Mouse (Mus musculus): ENCODE measurements at regions not wholly inside any gene's neighbourhood (a gene's known extent, or its start where the extent isn't known, plus 50 kb on each side); places are given as distances from the start of the nearest gene placed in this dataset.

DNA sequence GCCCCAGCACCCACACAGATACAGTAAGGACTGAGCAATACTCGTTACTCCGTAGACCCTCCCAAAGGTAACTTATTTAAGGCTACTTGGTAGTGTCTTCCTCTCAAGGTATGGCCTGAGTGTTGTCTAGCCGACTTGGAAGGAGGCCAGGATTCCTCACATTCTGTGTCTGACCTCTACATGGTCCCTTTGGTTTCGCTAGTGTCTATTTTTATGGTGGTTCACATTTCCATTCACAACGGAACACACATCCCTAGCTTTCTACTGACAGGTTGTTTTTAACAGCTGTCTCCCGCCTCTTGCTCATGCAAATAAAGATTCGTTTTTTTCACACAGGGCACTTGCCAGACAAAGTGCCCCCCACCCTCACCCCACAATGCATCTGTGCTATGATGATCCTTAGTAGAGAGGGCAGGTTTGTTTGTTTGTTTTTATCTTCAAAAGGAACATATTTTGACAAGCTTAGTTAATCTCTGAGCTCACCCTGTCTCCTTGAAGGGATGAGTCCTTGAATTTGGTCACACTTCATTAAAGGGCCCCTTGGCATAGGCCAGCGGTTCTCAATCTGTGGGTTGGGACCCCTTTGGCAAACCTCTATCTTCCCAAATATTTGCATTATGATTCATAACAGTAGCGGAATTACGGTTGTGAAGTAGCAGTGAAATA is 52.7 kb downstream of the Phlda1 start:
- H3K4me3 ChIP-seq (ENCODE audit: low read depth, low read length) = no peak overlapping the region
- TF ChIP-seq CTCF (IDR thresholded peaks at IDR 0.05; ENCODE audit: low read depth) = no peak
- ATAC-seq = no peak
- H3K4me2 ChIP-seq (replicated peaks; ENCODE audit: low read depth) = peak overlapping the region; percentile 2; the same call in 1 of the 2 replicates
- peaks cover 8% of the 10 kb centered on the region for H3K4me1 ChIP-seq (replicated peaks; ENCODE audit: control insufficient read depth, insufficient read depth, low read length)
- no peaks in the 10 kb centered on the region for H3K27me3 ChIP-seq (replicated peaks; ENCODE audit: control insufficient read depth, insufficient read depth, low read length)
- no peak overlapping the region for H3K27ac ChIP-seq (ENCODE audit: low read depth, low read length)
- no peaks in the 10 kb centered on the region for H3K36me3 ChIP-seq (ENCODE audit: control insufficient read depth, insufficient read depth)
- H3K9me3 ChIP-seq (ENCODE audit: control insufficient read depth) = no peaks in the 10 kb centered on the region
- no peak overlapping the region for H3K9ac ChIP-seq (ENCODE audit: low read depth, low read length)
- WGBS = 25% methylated on average over 10 of the region's 10 CpGs

DNA sequence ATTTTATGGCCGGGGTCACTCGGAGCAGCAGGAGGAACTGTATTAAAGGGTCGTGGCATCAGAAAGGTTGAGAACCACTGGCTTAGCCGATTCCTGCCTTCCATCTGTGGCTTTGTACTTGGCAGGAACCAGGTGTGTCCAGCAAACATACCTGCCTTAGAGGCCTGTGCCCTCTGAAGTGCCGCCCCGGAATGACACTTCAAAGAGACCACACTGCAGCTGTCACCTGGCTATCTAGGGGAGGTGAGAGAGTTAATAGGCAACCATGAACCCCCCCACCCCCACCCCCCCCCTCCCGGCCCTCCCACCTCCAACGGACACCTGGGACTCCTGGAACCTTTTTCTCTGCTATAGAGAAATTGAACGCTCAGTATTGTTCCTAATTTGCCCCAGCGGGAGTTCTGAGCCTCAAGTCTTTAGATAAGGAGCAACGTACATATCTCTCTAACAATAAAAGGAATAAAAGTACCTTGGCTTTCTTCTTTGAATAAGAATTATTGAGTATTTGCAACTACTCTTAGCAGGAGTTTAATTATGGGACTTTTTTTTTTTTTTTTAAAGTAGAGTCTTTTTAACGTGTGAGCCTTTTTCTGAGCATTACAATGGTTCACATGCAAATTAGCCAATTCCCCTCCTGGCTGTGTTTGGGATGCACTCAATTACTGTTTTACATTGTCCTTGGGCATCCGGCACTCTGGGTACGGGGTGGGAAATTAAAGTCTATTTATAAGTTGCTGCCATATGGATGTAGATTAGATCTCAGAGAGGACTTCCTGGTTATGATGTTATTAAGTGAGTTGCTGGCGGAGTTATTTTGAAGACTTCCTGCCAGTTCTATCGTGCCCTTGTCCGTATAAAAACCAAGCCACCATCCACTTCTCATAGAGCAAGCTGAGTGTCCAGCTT is 53.5 kb downstream of the Phlda1 start:
- H3K4me3 ChIP-seq (ENCODE audit: low read depth, low read length) = no peak overlapping the region
- peak; percentile 77 for ATAC-seq
- peaks cover 8% of the 10 kb centered on the region for H3K4me1 ChIP-seq (replicated peaks; ENCODE audit: control insufficient read depth, insufficient read depth, low read length)
- 24% methylated on average over 17 of the region's 17 CpGs for WGBS
- no peaks in the 10 kb centered on the region for H3K9me3 ChIP-seq (ENCODE audit: control insufficient read depth)
- no peaks in the 10 kb centered on the region for H3K27me3 ChIP-seq (replicated peaks; ENCODE audit: control insufficient read depth, insufficient read depth, low read length)
- H3K9ac ChIP-seq (ENCODE audit: low read depth, low read length) = no peak overlapping the region
- TF ChIP-seq CTCF (IDR thresholded peaks at IDR 0.05; ENCODE audit: low read depth) = no peak
- H3K27ac ChIP-seq (ENCODE audit: low read depth, low read length) = no peak overlapping the region
- H3K36me3 ChIP-seq (ENCODE audit: control insufficient read depth, insufficient read depth) = no peaks in the 10 kb centered on the region
- H3K4me2 ChIP-seq (replicated peaks; ENCODE audit: low read depth) = peak overlapping the region; percentile 2; the same call in 1 of the 2 replicates

- Histone ChIP-seq H3K9me3 (ENCODE audit: control insufficient read depth) (no peaks in the 10 kb centered on the region), H3K27ac (ENCODE audit: low read depth, low read length) (no peak overlapping the region), H3K9ac (ENCODE audit: low read depth, low read length) (no peak overlapping the region), H3K27me3 (replicated peaks; ENCODE audit: control insufficient read depth, insufficient read depth, low read length) (no peaks in the 10 kb centered on the region), H3K4me2 (replicated peaks; ENCODE audit: low read depth) (no peak overlapping the region), H3K36me3 (ENCODE audit: control insufficient read depth, insufficient read depth) (no peaks in the 10 kb centered on the region), H3K4me3 (ENCODE audit: low read depth, low read length) (no peak overlapping the region), H3K4me1 (replicated peaks; ENCODE audit: control insufficient read depth, insufficient read depth, low read length) (peaks cover 8% of the 10 kb centered on the region)
- TF ChIP-seq CTCF (IDR thresholded peaks at IDR 0.05; ENCODE audit: low read depth) = no peak
- WGBS = 43% methylated on average over 8 of the region's 8 CpGs
- peak; percentile 59 for ATAC-seq
These were observed 56.5 kb downstream of the Phlda1 start for GRCm38 (mm10) chr10:111562628-111563027.

DNA sequence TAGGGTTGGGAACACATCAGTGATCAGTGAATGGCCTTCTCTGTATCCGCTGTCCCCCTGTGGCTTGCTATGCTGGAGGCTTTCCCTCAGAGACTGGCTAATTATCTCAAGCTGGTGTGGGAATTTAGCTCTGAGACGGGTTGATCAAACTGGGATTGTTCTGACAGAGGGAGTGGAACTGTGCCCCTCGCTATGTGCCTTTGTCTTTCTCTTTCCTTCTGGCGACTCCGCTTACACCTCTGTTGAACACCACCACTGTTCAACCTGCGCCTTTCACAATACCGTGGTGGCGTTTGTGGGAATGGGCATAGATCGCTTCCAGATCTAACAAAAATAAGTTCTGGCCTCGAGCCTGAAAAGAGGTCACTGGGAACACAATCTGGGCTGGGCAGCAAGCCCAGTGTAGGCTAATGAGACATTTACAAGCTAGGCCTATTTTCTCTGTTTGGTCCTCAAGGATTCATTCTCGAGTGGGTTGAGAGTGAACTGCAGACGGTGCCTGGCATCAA is 60.8 kb downstream of the Phlda1 start:
- ATAC-seq = no peak
- H3K4me3 ChIP-seq (ENCODE audit: low read depth, low read length) = no peak overlapping the region
- H3K4me2 ChIP-seq (replicated peaks; ENCODE audit: low read depth) = no peak overlapping the region
- peaks cover 2% of the 10 kb centered on the region; the same call in 1 of the 2 replicates for H3K4me1 ChIP-seq (replicated peaks; ENCODE audit: control insufficient read depth, insufficient read depth, low read length)
- H3K27me3 ChIP-seq (replicated peaks; ENCODE audit: control insufficient read depth, insufficient read depth, low read length) = no peaks in the 10 kb centered on the region
- WGBS = 74% methylated on average over 12 of the region's 12 CpGs
- no peak overlapping the region for H3K27ac ChIP-seq (ENCODE audit: low read depth, low read length)
- no peaks in the 10 kb centered on the region for H3K36me3 ChIP-seq (ENCODE audit: control insufficient read depth, insufficient read depth)
- no peak overlapping the region for H3K9ac ChIP-seq (ENCODE audit: low read depth, low read length)
- no peak for TF ChIP-seq CTCF (IDR thresholded peaks at IDR 0.05; ENCODE audit: low read depth)
- no peaks in the 10 kb centered on the region for H3K9me3 ChIP-seq (ENCODE audit: control insufficient read depth)

DNA sequence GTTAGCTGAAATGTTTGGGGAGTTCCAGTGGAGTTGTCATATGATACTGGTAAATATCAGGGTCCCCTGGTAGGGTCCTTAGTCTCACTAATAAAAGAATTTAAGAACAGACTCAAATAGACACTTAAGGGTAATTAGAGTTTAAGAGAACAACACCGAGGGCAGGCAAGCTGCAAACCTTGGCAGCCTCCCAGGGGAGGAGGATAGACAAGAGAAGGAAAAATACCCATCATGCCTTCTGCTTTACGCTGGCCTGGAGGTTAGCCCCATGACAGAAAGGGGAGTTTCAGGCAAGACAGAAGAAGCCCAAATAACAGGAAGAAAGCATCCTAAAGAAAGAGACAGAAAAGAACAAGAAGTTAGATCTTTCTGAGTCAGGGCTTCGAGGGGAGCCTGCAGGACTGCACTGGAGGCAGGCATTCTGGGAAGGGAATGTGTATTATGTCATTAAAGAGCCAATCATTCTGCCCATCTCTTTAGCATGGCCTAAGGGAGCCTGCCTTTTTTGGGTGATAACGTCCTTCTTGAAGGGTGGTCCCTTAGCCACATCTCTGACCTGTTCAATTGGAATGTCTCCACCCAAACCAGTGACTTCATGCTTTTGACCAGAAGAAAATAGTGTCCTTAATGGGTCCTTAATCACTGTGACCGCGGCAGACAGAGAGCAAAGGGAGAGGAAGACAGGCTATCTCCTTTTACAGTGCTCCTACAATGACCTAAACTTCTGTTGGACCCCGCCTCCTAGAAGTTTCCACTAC is 64.6 kb downstream of the Phlda1 start:
- Histone ChIP-seq H3K9me3 (ENCODE audit: control insufficient read depth) (no peaks in the 10 kb centered on the region), H3K27me3 (replicated peaks; ENCODE audit: control insufficient read depth, insufficient read depth, low read length) (no peaks in the 10 kb centered on the region), H3K27ac (ENCODE audit: low read depth, low read length) (no peak overlapping the region), H3K9ac (ENCODE audit: low read depth, low read length) (no peak overlapping the region), H3K4me1 (replicated peaks; ENCODE audit: control insufficient read depth, insufficient read depth, low read length) (0 out of 2 replicates have a peak, but pooled peaks cover 9% of the 10 kb centered on the region), H3K4me3 (ENCODE audit: low read depth, low read length) (no peak overlapping the region), H3K4me2 (replicated peaks; ENCODE audit: low read depth) (no peak overlapping the region), H3K36me3 (ENCODE audit: control insufficient read depth, insufficient read depth) (no peaks in the 10 kb centered on the region)
- WGBS = 71% methylated on average over 7 of the region's 7 CpGs
- TF ChIP-seq CTCF (IDR thresholded peaks at IDR 0.05; ENCODE audit: low read depth) = no peak
- no peak for ATAC-seq

DNA sequence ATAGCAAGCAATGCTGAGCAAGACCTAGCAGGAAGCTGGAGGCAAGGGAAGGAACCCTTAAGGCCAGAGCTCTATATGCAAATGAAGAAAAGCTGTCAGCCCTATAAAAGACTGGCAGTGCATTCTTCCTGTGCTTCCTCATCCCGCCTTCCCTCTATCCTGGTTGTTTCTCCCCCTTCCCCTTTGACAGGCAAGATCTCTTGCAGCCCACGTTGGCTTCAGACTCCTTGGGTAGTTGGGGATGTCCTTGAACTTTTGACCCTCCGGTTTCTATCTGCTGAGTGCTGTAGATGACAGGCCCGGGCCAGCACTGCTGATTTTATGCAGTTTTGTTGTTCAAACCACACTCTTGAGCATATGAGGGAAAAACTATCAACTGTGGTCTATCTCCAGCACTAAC is 68.1 kb downstream of the Phlda1 start:
- no peak overlapping the region for H3K4me3 ChIP-seq (ENCODE audit: low read depth, low read length)
- WGBS = 46% methylated on average over 4 of the region's 4 CpGs
- no peaks in the 10 kb centered on the region for H3K36me3 ChIP-seq (ENCODE audit: control insufficient read depth, insufficient read depth)
- no peak overlapping the region for H3K9ac ChIP-seq (ENCODE audit: low read depth, low read length)
- no peak for ATAC-seq
- H3K9me3 ChIP-seq (ENCODE audit: control insufficient read depth) = no peaks in the 10 kb centered on the region
- H3K27ac ChIP-seq (ENCODE audit: low read depth, low read length) = no peak overlapping the region
- H3K27me3 ChIP-seq (replicated peaks; ENCODE audit: control insufficient read depth, insufficient read depth, low read length) = no peaks in the 10 kb centered on the region
- H3K4me2 ChIP-seq (replicated peaks; ENCODE audit: low read depth) = no peak overlapping the region
- H3K4me1 ChIP-seq (replicated peaks; ENCODE audit: control insufficient read depth, insufficient read depth, low read length) = 0 out of 2 replicates have a peak, but pooled peaks cover 13% of the 10 kb centered on the region
- TF ChIP-seq CTCF (IDR thresholded peaks at IDR 0.05; ENCODE audit: low read depth) = no peak
